Mouse (Mus musculus) embryonic facial prominence, embryonic 11.5 days (tissue): Measurements from ENCODE around the gene Klhl33. TPM values are rescaled to one million over a fixed set of nuclear protein-coding genes. Genes with fewer than 3 reads are reported as not detected.
"Not testable (repeated sequence)": the region's sequence is repeated elsewhere in the genome, so short reads cannot be mapped to it uniquely, and the experiment has no call there.

Experiments used
- ATAC-seq: fragments of 200-750 bp; cut with Nextera tagmentation; replicated peaks from 2 replicates; pipeline ENCODE4 v1.8.0; 2017; ENCODE audit warnings: low read depth; ENCODE audit not compliant: insufficient number of reproducible peaks, low FRiP score, low TSS enrichment
- DNase-seq: peaks from one replicate; pipeline ENCODE4 v3.0.0-alpha.2; 2015; ENCODE audit warnings: low spot score
- H3K27ac ChIP-seq: fragments of 300-500 bp; sonication (generic); replicated peaks from 2 replicates; pipeline ENCODE4 v1.5.1; 2014; ENCODE audit warnings: mild to moderate bottlenecking, low read depth, low read length, control low read depth
- H3K27me3 ChIP-seq: fragments of 300-500 bp; sonication (generic); 2 replicates; pipeline ENCODE4 v1.6.1; 2014; ENCODE audit warnings: mild to moderate bottlenecking, low read length, moderate library complexity, mixed read lengths; ENCODE audit not compliant: control insufficient read depth, insufficient read depth
- H3K36me3 ChIP-seq: fragments of 300-500 bp; sonication (generic); replicated peaks from 2 replicates; pipeline ENCODE4 v1.6.1; 2014; ENCODE audit warnings: low read depth, mild to moderate bottlenecking, low read length, moderate library complexity, mixed read lengths; ENCODE audit not compliant: control insufficient read depth, insufficient read depth
- H3K4me1 ChIP-seq: fragments of 300-500 bp; sonication (generic); 2 replicates; pipeline ENCODE4 v1.6.1; 2014; ENCODE audit warnings: low read length, mixed read lengths; ENCODE audit not compliant: control insufficient read depth, insufficient read depth
- H3K4me2 ChIP-seq: fragments of 300-500 bp; sonication (generic); 2 replicates; pipeline ENCODE4 v1.6.1; 2014; ENCODE audit warnings: low read depth, mild to moderate bottlenecking, control low read depth, low read length, moderate library complexity
- H3K4me3 ChIP-seq: fragments of 300-500 bp; sonication (generic); 2 replicates; pipeline ENCODE4 v1.5.1; 2014; ENCODE audit warnings: low read depth, low read length, control low read depth
- H3K9ac ChIP-seq: fragments of 300-500 bp; sonication (generic); replicated peaks from 2 replicates; pipeline ENCODE4 v1.6.1; 2014; ENCODE audit warnings: mild to moderate bottlenecking, control low read depth, low read length
- H3K9me3 ChIP-seq: fragments of 300-500 bp; sonication (generic); replicated peaks from 2 replicates; pipeline ENCODE4 v1.6.1; 2016; ENCODE audit warnings: mild to moderate bottlenecking, low read length, inconsistent platforms, mixed read lengths; ENCODE audit not compliant: control insufficient read depth
- WGBS: fragments of 180-500 bp; shearing (Covaris S2); extraction: QIAGEN DNeasy Blood & Tissue Kit; methylation state at CpG from one replicate; pipeline ENCODE4 v1.1.7; 2014; 5-methylcytosine and 5-hydroxymethylcytosine counted together
- polyA plus RNA-seq: library from polyadenylated mRNA; unstranded; fragments of >200 nt; fragmentation: Nextera tagmentation; extraction: Ambion mirVana; gene quantifications from 2 replicates; pipeline ENCODE4 v1.2.1, GENCODE M21; 2014

Klhl33 gene
- 0.15 TPM in 1 of 2 replicates, not detected in the other for polyA plus RNA-seq

DNA sequence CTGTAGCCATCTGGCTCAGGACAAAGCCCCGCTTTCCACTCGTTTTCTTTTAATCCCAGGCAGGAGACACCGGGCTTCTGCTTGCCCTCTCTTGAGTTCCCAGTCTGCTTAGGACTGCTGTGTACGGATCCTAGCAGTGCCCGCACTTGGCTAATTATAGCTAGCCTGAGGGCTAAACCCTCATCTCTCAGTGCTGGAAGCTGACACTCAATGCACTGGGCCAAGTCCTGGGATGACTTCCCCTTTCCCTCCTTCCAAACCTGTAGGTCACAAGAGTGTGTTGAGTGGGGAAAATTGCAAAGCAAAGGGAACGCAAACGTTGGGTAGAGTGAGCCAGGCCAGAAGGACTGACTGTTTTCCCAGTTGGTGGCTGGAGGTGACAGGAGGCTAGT is at the start of gene Klhl33:
Gene Klhl33, minus strand, starts transcription at position 134 of the 392 bp plus-strand sequence.
- Histone ChIP-seq H3K27ac (no peak within 1 kb of the TSS), H3K36me3 (no peaks in the 10 kb centered on the region), H3K4me2 (peak within 1 kb of the TSS; percentile 71), H3K27me3 (no peaks in the 10 kb centered on the region), H3K4me3 (peak within 1 kb of the TSS; percentile 32), H3K9ac (peak within 1 kb of the TSS; percentile 39), H3K4me1 (no peaks in the 10 kb centered on the region), H3K9me3 (no peaks in the 10 kb centered on the region)
- ATAC-seq (no peak), DNase-seq (no peak)
- 32% methylated on average over 7 of the region's 7 CpGs for WGBS

DNA sequence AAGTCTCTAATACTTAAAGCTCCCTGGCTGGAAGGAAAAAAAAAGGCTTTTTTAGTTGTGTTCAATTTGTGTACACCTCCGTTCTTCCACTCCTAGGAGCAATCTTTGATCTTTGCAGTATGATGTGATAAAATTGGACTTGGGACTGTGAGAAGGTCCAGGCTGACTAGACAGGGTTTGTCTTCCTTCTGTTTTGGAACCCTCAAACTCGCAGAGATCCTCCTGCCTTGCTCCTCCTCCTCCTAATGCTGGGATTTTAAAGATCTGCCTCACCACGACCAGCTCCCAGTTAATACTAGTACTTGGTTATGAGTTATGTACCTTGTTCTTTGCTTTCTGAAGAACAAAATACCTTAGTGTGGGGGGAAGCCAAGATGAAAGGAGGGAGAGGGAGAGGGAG is 48.2 kb upstream of the Klhl33 start:
- not testable (repeated sequence) for H3K4me1 ChIP-seq, DNase-seq, H3K9me3 ChIP-seq, H3K27ac ChIP-seq, H3K9ac ChIP-seq, H3K27me3 ChIP-seq, H3K36me3 ChIP-seq, ATAC-seq
- WGBS: 30% methylated on average over 3 of the region's 3 CpGs
- Histone ChIP-seq H3K4me2 (peak overlapping the region; percentile 46), H3K4me3 (peak overlapping the region; percentile 44; the same call in 1 of the 2 replicates)

DNA sequence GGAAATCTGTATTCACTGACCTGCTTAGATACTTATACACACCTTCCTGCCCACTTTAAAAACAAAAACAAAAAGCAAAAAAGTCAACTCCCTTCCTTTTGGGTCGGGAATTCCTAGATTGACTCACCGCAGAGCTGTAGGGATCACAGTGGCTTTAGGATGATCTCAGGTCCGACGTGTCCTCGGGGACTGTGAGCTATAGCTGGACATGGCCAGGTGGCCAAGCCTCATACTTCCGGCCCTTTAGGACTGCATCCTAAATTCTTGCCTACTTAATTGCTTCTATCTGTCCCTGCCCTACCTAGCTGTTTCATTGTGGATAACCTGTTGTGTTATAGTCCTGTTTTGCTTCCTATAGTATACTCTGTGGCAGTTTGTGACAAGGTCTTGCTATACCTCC is 47.8 kb upstream of the Klhl33 start:
- not testable (repeated sequence) for H3K9me3 ChIP-seq, H3K27me3 ChIP-seq, H3K27ac ChIP-seq, H3K36me3 ChIP-seq, DNase-seq, ATAC-seq, H3K4me1 ChIP-seq
- Histone ChIP-seq H3K4me3 (peak overlapping the region; percentile 44), H3K4me2 (peak overlapping the region; percentile 46), H3K9ac (peak overlapping the region; percentile 57)
- WGBS: 11% methylated on average over 6 of the region's 6 CpGs

DNA sequence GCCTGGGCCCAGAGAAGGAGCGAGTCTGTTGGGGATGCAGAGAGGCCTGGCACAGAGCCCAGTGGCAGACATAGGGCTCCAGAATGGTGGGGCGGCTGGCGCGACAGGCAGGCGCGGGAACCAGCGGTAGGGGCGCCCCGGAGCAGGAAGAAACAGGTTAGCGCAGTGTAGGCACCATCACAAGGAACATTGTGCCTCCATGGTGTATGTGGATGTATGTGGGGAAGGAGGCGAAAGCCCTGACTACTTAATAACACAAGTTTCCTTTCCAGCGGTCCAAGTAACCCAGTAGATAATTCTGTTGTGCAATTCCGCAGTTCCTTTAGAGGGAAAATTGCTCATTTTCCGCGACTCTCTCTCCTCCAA is 47.3 kb upstream of the Klhl33 start:
- H3K36me3 ChIP-seq, H3K4me1 ChIP-seq, H3K27me3 ChIP-seq, H3K9me3 ChIP-seq: not testable (repeated sequence)
- peak overlapping the region; percentile 57 for H3K9ac ChIP-seq
- 1% methylated on average over 15 of the region's 15 CpGs for WGBS
- peak overlapping the region; percentile 44 for H3K4me3 ChIP-seq
- peak overlapping the region; percentile 46 for H3K4me2 ChIP-seq
- H3K27ac ChIP-seq: peak overlapping the region; percentile 72
- DNase-seq: peak; percentile 53
- peak; percentile 97 for ATAC-seq

DNA sequence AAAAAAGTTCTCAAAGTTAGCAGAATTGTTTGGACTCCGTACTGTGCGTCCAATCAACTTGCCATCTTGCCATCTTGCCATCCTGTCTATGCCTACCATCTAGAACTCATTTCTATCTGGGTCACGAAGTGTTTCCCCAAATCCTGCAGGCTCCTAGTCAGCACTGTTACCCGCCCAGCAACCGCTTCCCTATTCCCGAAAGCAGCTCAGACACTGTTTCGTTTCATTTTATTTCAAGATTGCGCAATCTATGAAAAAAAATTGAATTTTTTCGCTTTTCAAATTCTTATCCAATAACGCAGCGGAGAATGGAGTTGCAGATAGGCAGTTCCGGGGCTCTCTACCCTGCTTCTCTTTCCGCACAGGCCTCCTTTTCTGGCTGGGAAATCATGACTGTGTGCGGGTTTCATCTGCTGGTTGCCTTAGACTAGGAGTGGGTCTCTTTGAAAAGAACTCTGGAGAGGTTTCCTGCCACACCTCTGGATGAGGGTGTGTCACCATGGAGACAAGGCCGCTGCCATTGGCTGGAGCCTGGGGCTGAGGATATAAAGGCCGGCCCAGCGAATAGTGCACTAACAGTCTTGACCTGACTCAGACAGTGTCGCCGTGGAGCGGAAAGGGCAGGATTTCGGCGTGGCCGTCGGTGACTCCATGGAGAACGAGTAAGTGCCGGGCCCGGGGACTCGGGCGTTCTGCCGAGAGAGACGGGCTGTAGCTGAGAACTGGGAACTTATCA is 46.8 kb upstream of the Klhl33 start, which contains the start of gene Gm49342:
Gene Gm49342, plus strand, starts transcription at position 586 of the 736 bp plus-strand sequence.
- Histone ChIP-seq H3K9me3 (no peaks in the 10 kb centered on the region), H3K4me2 (peak within 1 kb of the TSS; percentile 46), H3K27me3 (no peaks in the 10 kb centered on the region), H3K9ac (peak within 1 kb of the TSS; percentile 57), H3K4me3 (peak within 1 kb of the TSS; percentile 44), H3K4me1 (no peaks in the 10 kb centered on the region), H3K36me3 (no peaks in the 10 kb centered on the region), H3K27ac (peak within 1 kb of the TSS; percentile 72)
- ATAC-seq: peak; percentile 98
- peak; percentile 94 for DNase-seq
- 18% methylated on average over 31 of the region's 31 CpGs for WGBS

DNA sequence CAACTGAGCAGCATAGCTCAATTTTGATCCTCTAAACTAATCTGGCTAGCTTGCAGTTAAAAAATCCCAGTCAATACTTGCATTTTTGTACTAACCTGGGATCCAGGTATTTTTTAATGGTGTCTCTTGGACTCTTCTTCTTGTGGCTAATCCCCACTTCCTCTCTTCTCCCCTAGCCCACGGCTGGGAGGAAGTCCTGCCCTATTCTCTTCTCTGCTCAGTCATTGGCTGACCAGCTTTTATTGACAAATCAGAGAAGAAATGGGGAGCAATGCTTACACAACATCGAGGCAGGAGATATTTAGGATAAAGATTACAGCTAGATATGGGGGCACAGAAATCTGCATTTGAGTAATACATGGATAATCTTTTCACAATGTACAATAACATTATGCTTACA is 41.6 kb upstream of the Klhl33 start:
- ATAC-seq: no peak
- Histone ChIP-seq H3K27me3 (no peaks in the 10 kb centered on the region), H3K4me2 (no peak overlapping the region), H3K4me3 (no peak overlapping the region), H3K27ac (no peak overlapping the region), H3K36me3 (no peaks in the 10 kb centered on the region), H3K9me3 (no peaks in the 10 kb centered on the region), H3K9ac (no peak overlapping the region), H3K4me1 (no peaks in the 10 kb centered on the region)
- no peak for DNase-seq
- WGBS: 33% methylated on average over 2 of the region's 2 CpGs

DNA sequence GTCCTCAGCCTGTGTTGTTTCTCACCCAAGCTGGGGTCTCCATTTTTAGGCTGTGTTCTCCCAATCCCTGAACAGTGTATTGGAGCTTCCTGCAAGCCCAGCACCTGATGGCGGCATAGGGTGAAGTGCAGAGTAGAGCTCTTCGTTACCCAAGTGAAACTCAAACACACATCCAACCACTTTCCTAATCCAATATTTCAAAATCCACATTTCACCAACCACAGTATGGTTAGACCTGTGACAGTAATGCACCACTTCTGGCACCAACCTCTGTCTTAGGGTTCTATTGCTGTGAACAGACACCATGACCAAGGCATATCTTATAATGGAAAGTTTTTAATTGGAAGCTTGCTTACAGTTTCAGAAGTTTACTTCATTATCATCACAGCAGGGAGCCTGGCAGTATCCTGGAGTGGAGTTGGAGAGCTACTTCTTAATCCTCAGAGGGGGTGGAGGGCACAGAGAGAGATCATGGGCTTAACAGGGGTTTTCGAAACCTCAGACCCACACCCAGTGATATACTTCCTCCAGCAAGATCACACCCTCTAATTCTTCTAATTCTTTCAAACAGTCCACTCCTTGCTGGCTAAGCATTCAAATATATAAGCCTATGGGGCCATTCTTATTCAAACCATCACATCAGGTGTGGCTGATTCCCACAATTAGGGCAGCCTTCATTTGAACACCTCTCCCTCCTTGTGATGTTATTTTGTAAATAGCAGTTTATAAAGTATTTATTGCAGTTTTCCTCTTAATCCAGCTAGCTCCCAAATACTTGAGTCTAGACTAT is 41.0 kb upstream of the Klhl33 start:
- H3K4me3 ChIP-seq: no peak overlapping the region
- no peaks in the 10 kb centered on the region for H3K27me3 ChIP-seq
- no peak overlapping the region for H3K9ac ChIP-seq
- H3K36me3 ChIP-seq: no peaks in the 10 kb centered on the region
- no peak overlapping the region for H3K4me2 ChIP-seq
- ATAC-seq (no peak), DNase-seq (no peak)
- WGBS: 92% methylated on average over 3 of the region's 3 CpGs
- no peaks in the 10 kb centered on the region for H3K9me3 ChIP-seq
- no peaks in the 10 kb centered on the region for H3K4me1 ChIP-seq
- no peak overlapping the region for H3K27ac ChIP-seq

DNA sequence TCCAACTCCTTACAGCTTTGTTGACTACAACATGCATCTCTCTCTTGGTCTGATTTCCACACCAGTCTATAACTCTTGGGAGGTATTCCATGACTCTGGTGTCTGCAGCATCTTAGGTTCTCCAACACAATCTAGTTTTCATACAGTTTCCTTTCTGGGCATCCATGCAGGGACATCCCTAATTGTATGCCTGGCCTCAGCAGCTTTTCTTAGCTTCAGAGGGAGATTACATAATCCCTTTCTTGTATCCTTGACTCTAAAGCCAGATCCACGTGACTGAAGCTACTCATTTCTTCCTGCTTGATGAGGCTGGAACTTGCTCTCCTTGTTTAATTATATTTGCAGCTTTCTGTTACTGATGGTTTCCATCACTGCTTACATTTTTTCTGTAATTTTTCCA is 39.3 kb upstream of the Klhl33 start:
- Histone ChIP-seq H3K4me2 (no peak overlapping the region), H3K36me3 (no peaks in the 10 kb centered on the region), H3K27ac (no peak overlapping the region), H3K27me3 (no peaks in the 10 kb centered on the region), H3K9me3 (no peaks in the 10 kb centered on the region), H3K9ac (no peak overlapping the region), H3K4me1 (no peaks in the 10 kb centered on the region), H3K4me3 (no peak overlapping the region)
- WGBS: 76% methylated on average over 1 of the region's 1 CpGs
- DNase-seq (no peak), ATAC-seq (no peak)
